ENCODE assay signal across 12 mouse cellular contexts in the genomic region with DNA sequence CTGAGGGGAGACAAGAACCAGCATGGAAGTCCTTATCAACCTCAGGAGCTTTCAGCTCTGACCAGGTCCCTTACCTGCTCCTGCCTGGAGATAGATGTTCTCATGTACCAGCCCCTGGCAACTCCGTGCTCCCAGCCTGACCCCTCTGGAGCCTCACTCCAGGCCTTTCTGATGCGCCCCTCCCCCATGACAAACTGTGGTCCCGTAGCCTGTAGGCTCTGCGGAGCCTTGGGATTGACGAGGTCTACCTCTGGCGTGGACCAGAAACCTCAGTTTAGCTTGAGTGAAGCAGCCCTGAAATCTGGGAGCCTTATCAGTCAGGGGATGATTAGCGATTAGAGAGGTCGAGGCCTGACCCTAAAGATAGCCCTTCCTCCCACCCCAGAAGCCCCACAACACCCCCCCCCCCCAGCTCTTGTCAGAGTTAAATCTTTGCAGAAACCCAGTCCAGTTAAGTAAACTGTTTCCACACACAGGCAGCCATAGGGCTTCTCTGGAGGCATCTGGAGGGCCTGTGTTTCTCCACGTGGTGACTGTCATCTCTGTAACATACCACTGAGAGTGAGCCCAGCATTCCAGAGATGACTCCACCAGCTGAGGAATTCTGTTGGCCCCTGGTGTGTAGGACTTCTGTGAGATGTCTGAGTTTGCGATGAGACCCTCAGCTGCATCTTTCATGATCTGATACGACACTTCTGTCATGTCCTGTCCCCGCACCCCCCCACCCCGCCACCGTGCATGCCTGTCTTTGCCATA. TPM values are rescaled to one million over a fixed set of nuclear protein-coding genes. Genes with fewer than 3 reads are reported as not detected.
DNase-seq lines count a peak whose midpoint lies in the region; ATAC-seq and TF ChIP-seq lines count a peak whose summit lies in the region.
"Had no signal": no experiment of that assay in that cellular context is flagged by ENCODE, and none has a peak within 500 bp of the region (broad histone marks: within the 10 kb centered on the region; RNA-seq: fewer than 3 reads in every experiment).

No protein-coding gene starts in this region.

- peak overlapping the region; percentile 31 for H3K4me2 ChIP-seq in heart, embryonic 14.5 days (ENCODE audit: low read length)
- no peak overlapping the region for H3K4me2 ChIP-seq in lung, embryonic 14.5 days
- H3K4me2 ChIP-seq in limb, embryonic 13.5 days (replicated peaks), result peak overlapping the region; percentile 38
- no peak overlapping the region for H3K4me2 ChIP-seq in midbrain, embryonic 13.5 days (replicated peaks)

- DNase-seq in heart, adult 2 months, result no peak
- peak; percentile 70 for DNase-seq in lung, embryonic 14.5 days
- DNase-seq in lung, postnatal 14 days, result no peak
- peak; percentile 58 for DNase-seq in embryo, embryonic 9.5 days (ENCODE audit: extremely low spot score)
- DNase-seq: adrenal gland, postnatal 14 days; forebrain, postnatal 0 days; spleen, adult 18-20 months had no signal

- no peaks in the 10 kb centered on the region for H3K79me2 ChIP-seq in heart, adult 2 months (replicated peaks; ENCODE audit: control insufficient read depth, insufficient read depth, low read length)

- intact Hi-C loops in heart, adult 2 months (cut with DNase I), result no loop called here

- peaks cover 13 to 27% of the 10 kb centered on the region in 2 experiments for H3K4me1 ChIP-seq in heart, embryonic 14.5 days (ENCODE audit: control insufficient read depth in 2 of 2, insufficient read depth in 2 of 2, low read length in 2 of 2)
- no peaks in the 10 kb centered on the region for H3K4me1 ChIP-seq in heart, adult 2 months (ENCODE audit: control insufficient read depth, insufficient read depth, low read length)
- peaks cover 10% of the 10 kb centered on the region for H3K4me1 ChIP-seq in lung, embryonic 14.5 days (ENCODE audit: insufficient read depth)
- H3K4me1 ChIP-seq in limb, embryonic 13.5 days, result peaks cover 30% of the 10 kb centered on the region
- H3K4me1 ChIP-seq in midbrain, embryonic 13.5 days (replicated peaks), result no peaks in the 10 kb centered on the region

- TF ChIP-seq EP300 in heart, adult 2 months (IDR thresholded peaks at IDR 0.05; ENCODE audit: insufficient read depth, low read depth, low read length), result no peak

- no peaks in the 10 kb centered on the region for H3K36me3 ChIP-seq in heart, embryonic 14.5 days (ENCODE audit: control insufficient read depth, insufficient read depth, low read length)
- no peaks in the 10 kb centered on the region for H3K36me3 ChIP-seq in heart, adult 2 months (ENCODE audit: control insufficient read depth, insufficient read depth, low read length)
- no peaks in the 10 kb centered on the region for H3K36me3 ChIP-seq in lung, embryonic 14.5 days (ENCODE audit: insufficient read depth)
- no peaks in the 10 kb centered on the region for H3K36me3 ChIP-seq in limb, embryonic 13.5 days
- no peaks in the 10 kb centered on the region for H3K36me3 ChIP-seq in midbrain, embryonic 13.5 days

- ATAC-seq in heart, embryonic 14.5 days (ENCODE audit: insufficient number of reproducible peaks, insufficient read depth, low FRiP score, low read depth), result no peak
- ATAC-seq in lung, embryonic 14.5 days (ENCODE audit: insufficient read depth), result peak; percentile 68; the same call in 1 of the 2 replicates
- 0 out of 2 replicates have a peak, but pooled peaks have one; percentile 53 for ATAC-seq in limb, embryonic 13.5 days (ENCODE audit: low FRiP score, low read depth)
- no peak for ATAC-seq in midbrain, embryonic 13.5 days
- ATAC-seq in monocyte, adult 5-6 weeks (replicated peaks; ENCODE audit: insufficient number of reproducible peaks, low FRiP score, low TSS enrichment, poor library complexity, severe bottlenecking), result no peak
- ATAC-seq: forebrain, postnatal 0 days; inflammation-experienced regulatory T-cells, adult 6 months had no signal

- H3K9ac ChIP-seq in heart, embryonic 14.5 days (ENCODE audit: low read length), result peak overlapping the region; percentile 45; the same call in 1 of the 2 replicates
- no peak overlapping the region for H3K9ac ChIP-seq in heart, adult 2 months (ENCODE audit: low read depth, low read length)
- H3K9ac ChIP-seq in lung, embryonic 14.5 days, result peak overlapping the region; percentile 26; the same call in 1 of the 2 replicates
- H3K9ac ChIP-seq in limb, embryonic 13.5 days, result no peak overlapping the region
- H3K9ac ChIP-seq in midbrain, embryonic 13.5 days (replicated peaks), result no peak overlapping the region
- H3K9ac ChIP-seq: forebrain, postnatal 0 days had no signal

- no peak for TF ChIP-seq POLR2A in heart, adult 2 months (IDR thresholded peaks at IDR 0.05; ENCODE audit: insufficient read depth, low read depth, low read length)

- H3K27me3 ChIP-seq in heart, embryonic 14.5 days (ENCODE audit: control insufficient read depth, insufficient read depth, low read length), result no peaks in the 10 kb centered on the region
- H3K27me3 ChIP-seq in heart, adult 2 months (ENCODE audit: control insufficient read depth, insufficient read depth, low read length), result no peaks in the 10 kb centered on the region
- H3K27me3 ChIP-seq in lung, embryonic 14.5 days (ENCODE audit: insufficient read depth, low read length), result no peaks in the 10 kb centered on the region
- peaks cover 14% of the 10 kb centered on the region for H3K27me3 ChIP-seq in limb, embryonic 13.5 days
- H3K27me3 ChIP-seq in midbrain, embryonic 13.5 days, result peaks cover 15% of the 10 kb centered on the region

- no peak for TF ChIP-seq CTCF in heart, adult 2 months (IDR thresholded peaks at IDR 0.05)
- no peak for TF ChIP-seq CTCF in lung, embryonic 14.5 days (IDR thresholded peaks at IDR 0.05; ENCODE audit: low read depth)

- H3K27ac ChIP-seq in heart, embryonic 14.5 days (replicated peaks in 1 of 2; ENCODE audit: control insufficient read depth in 1 of 2, insufficient read depth in 1 of 2, low read depth in 2 of 2, low read length in 2 of 2), result peak overlapping the region; percentile 37 to 75; a peak in 3 of 4 replicates
- no peak overlapping the region for H3K27ac ChIP-seq in heart, adult 2 months
- peak overlapping the region; percentile 27; the same call in 1 of the 2 replicates for H3K27ac ChIP-seq in lung, embryonic 14.5 days (ENCODE audit: low read depth)
- H3K27ac ChIP-seq in limb, embryonic 13.5 days, result peak overlapping the region; percentile 65
- no peak overlapping the region for H3K27ac ChIP-seq in midbrain, embryonic 13.5 days

- WGBS in heart, embryonic 14.5 days, result 18% methylated on average over 14 of the region's 14 CpGs
- 49% methylated on average over 14 of the region's 14 CpGs for WGBS in heart, adult 2 months
- WGBS in lung, embryonic 14.5 days, result 12% methylated on average over 14 of the region's 14 CpGs
- 13% methylated on average over 14 of the region's 14 CpGs for WGBS in limb, embryonic 13.5 days
- WGBS in midbrain, embryonic 13.5 days, result 47% methylated on average over 14 of the region's 14 CpGs

- H3K4me3 ChIP-seq in heart, embryonic 14.5 days (ENCODE audit: control insufficient read depth in 1 of 2, insufficient read depth in 1 of 2, low read depth in 1 of 2, low read length in 2 of 2), result no peak overlapping the region
- no peak overlapping the region for H3K4me3 ChIP-seq in heart, adult 2 months
- H3K4me3 ChIP-seq in lung, embryonic 14.5 days (ENCODE audit: low read depth, low read length), result no peak overlapping the region
- no peak overlapping the region for H3K4me3 ChIP-seq in limb, embryonic 13.5 days
- H3K4me3 ChIP-seq in midbrain, embryonic 13.5 days (replicated peaks), result no peak overlapping the region

- 0 out of 2 replicates have a peak, but pooled peaks cover 2% of the 10 kb centered on the region for H3K9me3 ChIP-seq in heart, embryonic 14.5 days (ENCODE audit: control insufficient read depth, low read length)
- H3K9me3 ChIP-seq in lung, embryonic 14.5 days (ENCODE audit: low read depth, low read length), result no peaks in the 10 kb centered on the region
- no peaks in the 10 kb centered on the region for H3K9me3 ChIP-seq in limb, embryonic 13.5 days
- H3K9me3 ChIP-seq in midbrain, embryonic 13.5 days, result no peaks in the 10 kb centered on the region

RNA-seq across cellular contexts. Expression of a gene that starts 24.7 kb away (rescaled TPM):
- polyA plus RNA-seq in heart, embryonic 14.5 days (2014; fragmentation: Nextera tagmentation; extraction: Ambion mirVana), result 7.7 and 8.5 TPM in 2 replicates
- total RNA-seq in heart, adult 2 months (2021), result 1 to 10 TPM; 2.0 to 2.2 TPM
- 2.4 TPM in 2 replicates for polyA plus RNA-seq in heart, adult 2 months (2012; rRNA removed)
- 14.0 and 14.1 TPM in 2 replicates for polyA plus RNA-seq in lung, embryonic 14.5 days (2014; fragmentation: Nextera tagmentation; extraction: Ambion mirVana)
- 2.7 and 3.7 TPM in 2 replicates for polyA plus RNA-seq in limb, embryonic 13.5 days (2015; fragmentation: Nextera tagmentation; extraction: Ambion mirVana)
- 7.0 and 7.9 TPM in 2 replicates for polyA plus RNA-seq in midbrain, embryonic 13.5 days (2015; fragmentation: Nextera tagmentation; extraction: Ambion mirVana)
- total RNA-seq in monocyte, adult 5-6 weeks (2017), result 0.78 to 2.5 TPM in 2 of 3 replicates, not detected in the other

RNA-seq across cellular contexts. Expression of a gene that starts 45.7 kb away (rescaled TPM):
- 0.81 and 1.00 TPM in 2 replicates for polyA plus RNA-seq in heart, embryonic 14.5 days (2014; fragmentation: Nextera tagmentation; extraction: Ambion mirVana)
- under 1 TPM; 0.21 to 0.36 TPM for total RNA-seq in heart, adult 2 months (2021)
- 0.79 and 1.5 TPM in 2 replicates for polyA plus RNA-seq in heart, adult 2 months (2012; rRNA removed)
- 2.0 and 2.2 TPM in 2 replicates for polyA plus RNA-seq in lung, embryonic 14.5 days (2014; fragmentation: Nextera tagmentation; extraction: Ambion mirVana)
- 2.6 and 2.8 TPM in 2 replicates for polyA plus RNA-seq in limb, embryonic 13.5 days (2015; fragmentation: Nextera tagmentation; extraction: Ambion mirVana)
- 0.15 and 0.27 TPM in 2 replicates for polyA plus RNA-seq in midbrain, embryonic 13.5 days (2015; fragmentation: Nextera tagmentation; extraction: Ambion mirVana)
- total RNA-seq in monocyte, adult 5-6 weeks (2017), result 0.21 to 0.58 TPM in 2 of 3 replicates, not detected in the other

Comparison
In these comparisons a context has a peak if more than half of its experiments do, and no peak if none do; other contexts are left out.
1. H3K27ac ChIP-seq: peak in heart, embryonic 14.5 days (2 of 2), lung, embryonic 14.5 days (single experiment) and limb, embryonic 13.5 days (single experiment); none in heart, adult 2 months (single experiment) and midbrain, embryonic 13.5 days (single experiment).
2. H3K9ac ChIP-seq: peak in heart, embryonic 14.5 days (single experiment) and lung, embryonic 14.5 days (single experiment); none in heart, adult 2 months (single experiment), limb, embryonic 13.5 days (single experiment) and midbrain, embryonic 13.5 days (single experiment).
3. DNase-seq: peak in lung, embryonic 14.5 days (single experiment) and embryo, embryonic 9.5 days (single experiment); none in heart, adult 2 months (0 of 2) and lung, postnatal 14 days (single experiment).
4. ATAC-seq: peak in lung, embryonic 14.5 days (single experiment) and limb, embryonic 13.5 days (single experiment); none in heart, embryonic 14.5 days (single experiment), midbrain, embryonic 13.5 days (single experiment) and monocyte, adult 5-6 weeks (single experiment).
5. H3K4me2 ChIP-seq: peak in heart, embryonic 14.5 days (single experiment) and limb, embryonic 13.5 days (single experiment); none in lung, embryonic 14.5 days (single experiment) and midbrain, embryonic 13.5 days (single experiment).